Mouse (Mus musculus): ENCODE results near the gene Prdm12. TPM values are rescaled to one million over a fixed set of nuclear protein-coding genes. Genes with fewer than 3 reads are reported as not detected.

Prdm12 gene
- polyA plus RNA-seq (2012; rRNA removed): 0.04 TPM in 1 of 2 replicates, not detected in the other

DNA sequence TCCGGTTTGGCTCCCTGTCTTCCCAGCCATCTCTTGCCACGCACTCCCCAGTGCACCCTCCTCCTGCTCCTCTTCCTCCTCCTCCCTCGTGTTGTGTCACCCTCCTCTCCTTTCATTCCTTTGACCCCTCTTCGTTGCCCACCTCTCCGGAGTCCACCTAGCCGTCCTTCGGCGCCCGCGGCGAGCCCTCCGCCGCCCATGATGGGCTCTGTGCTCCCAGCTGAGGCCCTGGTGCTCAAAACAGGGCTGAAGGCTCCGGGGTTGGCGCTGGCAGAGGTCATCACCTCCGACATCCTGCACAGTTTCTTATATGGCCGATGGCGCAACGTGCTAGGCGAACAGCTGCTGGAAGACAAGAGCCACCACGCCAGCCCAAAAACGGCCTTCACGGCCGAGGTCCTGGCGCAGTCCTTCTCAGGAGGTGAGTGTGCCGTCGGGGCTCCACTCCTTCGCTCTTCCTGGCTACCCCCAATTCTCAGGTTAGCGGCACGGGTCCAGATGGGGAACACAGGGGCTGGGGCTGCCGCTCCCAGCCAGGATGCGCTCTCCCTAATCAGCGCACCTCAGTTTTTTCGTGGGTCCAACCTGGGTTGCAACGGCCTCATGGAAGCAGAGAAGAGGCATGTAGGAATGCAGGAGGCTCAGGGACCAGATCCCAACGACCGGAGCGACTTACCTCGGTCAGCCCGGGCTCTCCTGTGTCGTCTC is at the start of gene Prdm12:
Gene Prdm12 (plus strand): TSS at position 137 of the 708 bp plus-strand sequence.
- Histone ChIP-seq H3K27ac (ENCODE audit: insufficient read depth, low read depth, low read length) (no peak within 1 kb of the TSS), H3K27me3 (ENCODE audit: control insufficient read depth, insufficient read depth, low read length) (peaks cover 93% of the 10 kb centered on the region), H3K4me1 (ENCODE audit: control insufficient read depth, insufficient read depth, insufficient read length, low read length) (no peaks in the 10 kb centered on the region; the same call in 1 of the 2 replicates), H3K4me3 (ENCODE audit: low read depth, low read length) (no peak within 1 kb of the TSS), H3K36me3 (ENCODE audit: control insufficient read depth, insufficient read depth, low read length) (no peaks in the 10 kb centered on the region)
- TF ChIP-seq POLR2A (IDR thresholded peaks at IDR 0.05; ENCODE audit: low read depth, low read length) (no peak), CTCF (IDR thresholded peaks at IDR 0.05; ENCODE audit: extremely low read depth, insufficient read length, insufficient replicate concordance, low read depth, low read length) (no peak)
- WGBS: 5% methylated on average over 41 of the region's 41 CpGs

DNA sequence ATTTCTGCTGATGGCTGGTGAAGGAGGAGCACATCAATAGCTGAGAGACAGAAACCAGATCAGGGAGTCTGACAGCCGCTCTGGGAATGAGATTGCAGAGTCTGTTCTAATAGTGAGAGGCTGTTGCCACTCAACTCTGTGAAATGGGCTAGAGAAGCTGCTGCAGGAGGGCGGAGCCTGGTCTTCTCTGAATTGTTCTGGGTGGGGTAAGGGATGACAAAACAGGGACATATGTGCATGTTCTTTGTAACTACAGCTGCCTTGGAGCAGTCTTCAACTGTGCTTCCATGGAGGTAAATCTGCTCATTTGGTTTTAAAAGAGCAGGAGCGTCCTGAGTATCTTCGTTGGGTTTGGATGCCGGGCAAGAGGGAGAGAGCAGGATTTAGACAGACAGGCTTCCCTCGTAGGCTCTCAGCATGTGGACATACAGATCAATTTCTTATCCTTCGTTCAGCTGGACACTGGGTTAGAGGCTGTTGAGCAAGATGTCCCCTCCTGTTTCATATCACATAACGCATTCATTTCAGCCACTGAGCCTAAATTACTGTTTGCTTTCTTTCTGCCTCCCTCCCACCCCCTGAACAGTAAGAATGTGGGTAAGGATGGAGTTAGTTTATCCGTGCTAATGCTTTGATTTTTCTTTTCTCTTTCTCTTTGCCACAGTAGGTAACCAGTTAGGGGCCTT is 47.9 kb upstream of the Prdm12 start:
- H3K4me1 ChIP-seq (ENCODE audit: control insufficient read depth, insufficient read depth, insufficient read length, low read length): no peaks in the 10 kb centered on the region; the same call in 1 of the 2 replicates
- WGBS: 85% methylated on average over 9 of the region's 9 CpGs
- H3K36me3 ChIP-seq (ENCODE audit: control insufficient read depth, insufficient read depth, low read length): peaks cover 30% of the 10 kb centered on the region
- no peak overlapping the region for H3K4me3 ChIP-seq (ENCODE audit: low read depth, low read length)
- no peak for TF ChIP-seq POLR2A (IDR thresholded peaks at IDR 0.05; ENCODE audit: low read depth, low read length)
- no peak for TF ChIP-seq CTCF (IDR thresholded peaks at IDR 0.05; ENCODE audit: extremely low read depth, insufficient read length, insufficient replicate concordance, low read depth, low read length)
- no peak overlapping the region for H3K27ac ChIP-seq (ENCODE audit: insufficient read depth, low read depth, low read length)
- no peaks in the 10 kb centered on the region for H3K27me3 ChIP-seq (ENCODE audit: control insufficient read depth, insufficient read depth, low read length)

DNA sequence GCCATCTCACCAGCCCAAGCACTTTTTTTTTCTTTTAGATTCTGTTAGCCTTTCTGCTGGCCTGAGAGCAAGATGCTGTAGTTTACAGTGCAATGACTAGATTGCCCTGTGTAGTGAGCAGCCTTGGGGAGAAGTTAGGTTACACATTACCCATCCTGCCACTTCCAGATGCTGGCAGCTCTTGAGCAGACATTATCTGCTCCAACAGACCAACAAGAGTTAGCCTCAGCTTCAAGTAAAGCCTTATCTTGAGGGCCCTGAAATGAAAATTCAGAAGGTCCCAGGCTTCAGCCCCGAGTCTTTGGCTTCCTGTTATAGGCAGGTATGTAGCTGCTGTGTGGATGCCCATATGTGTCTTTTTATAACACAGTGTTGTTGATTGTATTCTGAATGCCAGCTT is 32.3 kb upstream of the Prdm12 start:
- 85% methylated on average over 1 of the region's 1 CpGs for WGBS
- no peaks in the 10 kb centered on the region for H3K27me3 ChIP-seq (ENCODE audit: control insufficient read depth, insufficient read depth, low read length)
- no peak overlapping the region for H3K27ac ChIP-seq (ENCODE audit: insufficient read depth, low read depth, low read length)
- H3K36me3 ChIP-seq (ENCODE audit: control insufficient read depth, insufficient read depth, low read length): peaks cover 65% of the 10 kb centered on the region
- H3K4me1 ChIP-seq (ENCODE audit: control insufficient read depth, insufficient read depth, insufficient read length, low read length): no peaks in the 10 kb centered on the region
- no peak for TF ChIP-seq POLR2A (IDR thresholded peaks at IDR 0.05; ENCODE audit: low read depth, low read length)
- TF ChIP-seq CTCF (IDR thresholded peaks at IDR 0.05; ENCODE audit: extremely low read depth, insufficient read length, insufficient replicate concordance, low read depth, low read length): no peak
- no peak overlapping the region for H3K4me3 ChIP-seq (ENCODE audit: low read depth, low read length)

DNA sequence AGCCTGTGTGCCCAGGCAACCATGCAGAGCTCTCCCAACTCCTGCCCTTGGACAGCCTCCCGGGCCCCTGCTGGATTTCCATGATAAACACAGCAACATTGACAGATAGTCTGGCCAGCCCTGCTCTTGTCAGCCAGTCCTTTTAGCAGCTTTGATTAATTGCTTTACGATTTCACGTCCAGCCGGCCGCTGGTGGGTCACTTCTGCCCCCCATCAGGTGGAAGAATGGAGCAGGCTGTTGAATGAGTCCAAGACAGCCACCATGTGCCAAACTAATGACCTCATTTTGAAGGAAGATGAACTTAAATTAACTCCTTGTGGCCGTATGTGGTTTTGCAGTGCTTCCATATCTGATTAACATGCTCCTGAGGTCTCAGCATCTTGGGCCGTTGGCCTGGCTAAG is 30.0 kb upstream of the Prdm12 start:
- TF ChIP-seq CTCF (IDR thresholded peaks at IDR 0.05; ENCODE audit: extremely low read depth, insufficient read length, insufficient replicate concordance, low read depth, low read length): no peak
- TF ChIP-seq POLR2A (IDR thresholded peaks at IDR 0.05; ENCODE audit: low read depth, low read length): no peak
- no peak overlapping the region for H3K4me3 ChIP-seq (ENCODE audit: low read depth, low read length)
- H3K27me3 ChIP-seq (ENCODE audit: control insufficient read depth, insufficient read depth, low read length): no peaks in the 10 kb centered on the region
- 52% methylated on average over 7 of the region's 7 CpGs for WGBS
- no peaks in the 10 kb centered on the region for H3K4me1 ChIP-seq (ENCODE audit: control insufficient read depth, insufficient read depth, insufficient read length, low read length)
- peaks cover 67% of the 10 kb centered on the region for H3K36me3 ChIP-seq (ENCODE audit: control insufficient read depth, insufficient read depth, low read length)
- no peak overlapping the region for H3K27ac ChIP-seq (ENCODE audit: insufficient read depth, low read depth, low read length)

DNA sequence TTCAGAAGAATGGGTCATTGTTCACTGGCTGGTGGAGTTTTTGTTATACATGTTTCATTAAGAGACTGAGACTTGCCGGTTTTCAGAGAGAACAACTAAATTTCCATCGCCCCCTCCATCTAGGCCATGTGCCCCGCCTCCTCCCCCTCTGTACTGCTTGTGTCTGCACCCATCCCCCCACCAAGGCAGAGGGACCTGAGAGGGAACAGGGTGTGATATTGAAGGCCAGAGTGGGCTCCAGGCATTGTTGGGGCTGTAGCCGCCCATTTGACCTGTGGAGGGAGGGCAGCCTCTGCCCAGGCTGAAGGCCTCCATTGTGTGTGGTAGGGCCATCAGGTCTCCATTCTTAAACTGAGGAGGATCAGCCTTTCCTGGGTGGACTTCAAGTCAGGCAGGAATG is 28.9 kb upstream of the Prdm12 start:
- Histone ChIP-seq H3K27ac (ENCODE audit: insufficient read depth, low read depth, low read length) (no peak overlapping the region), H3K4me3 (ENCODE audit: low read depth, low read length) (no peak overlapping the region), H3K36me3 (ENCODE audit: control insufficient read depth, insufficient read depth, low read length) (peaks cover 69% of the 10 kb centered on the region), H3K4me1 (ENCODE audit: control insufficient read depth, insufficient read depth, insufficient read length, low read length) (no peaks in the 10 kb centered on the region), H3K27me3 (ENCODE audit: control insufficient read depth, insufficient read depth, low read length) (no peaks in the 10 kb centered on the region)
- WGBS: 92% methylated on average over 4 of the region's 4 CpGs
- TF ChIP-seq CTCF (IDR thresholded peaks at IDR 0.05; ENCODE audit: extremely low read depth, insufficient read length, insufficient replicate concordance, low read depth, low read length) (no peak), POLR2A (IDR thresholded peaks at IDR 0.05; ENCODE audit: low read depth, low read length) (no peak)

DNA sequence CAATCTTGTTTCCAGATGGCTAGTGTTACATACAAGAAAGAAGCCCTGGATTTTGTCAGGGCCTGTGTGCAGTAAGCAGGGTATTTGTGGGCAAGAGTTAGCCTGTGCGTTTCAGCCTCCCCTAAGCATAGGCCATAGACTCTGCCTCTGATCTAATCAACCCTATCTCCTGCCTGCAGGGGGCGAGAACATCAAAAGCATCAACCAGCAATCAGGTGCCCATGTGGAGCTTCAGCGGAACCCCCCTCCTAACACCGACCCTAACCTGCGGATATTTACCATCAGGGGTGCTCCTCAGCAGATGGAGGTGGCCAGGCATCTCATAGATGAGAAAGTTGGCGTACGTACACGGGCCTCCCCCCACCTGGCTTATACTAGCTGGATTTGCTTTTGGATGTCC is 28.4 kb upstream of the Prdm12 start:
- Histone ChIP-seq H3K36me3 (ENCODE audit: control insufficient read depth, insufficient read depth, low read length) (peaks cover 69% of the 10 kb centered on the region), H3K4me1 (ENCODE audit: control insufficient read depth, insufficient read depth, insufficient read length, low read length) (no peaks in the 10 kb centered on the region), H3K27ac (ENCODE audit: insufficient read depth, low read depth, low read length) (no peak overlapping the region), H3K4me3 (ENCODE audit: low read depth, low read length) (no peak overlapping the region), H3K27me3 (ENCODE audit: control insufficient read depth, insufficient read depth, low read length) (no peaks in the 10 kb centered on the region)
- WGBS: 93% methylated on average over 8 of the region's 8 CpGs
- TF ChIP-seq POLR2A (IDR thresholded peaks at IDR 0.05; ENCODE audit: low read depth, low read length): no peak
- no peak for TF ChIP-seq CTCF (IDR thresholded peaks at IDR 0.05; ENCODE audit: extremely low read depth, insufficient read length, insufficient replicate concordance, low read depth, low read length)

DNA sequence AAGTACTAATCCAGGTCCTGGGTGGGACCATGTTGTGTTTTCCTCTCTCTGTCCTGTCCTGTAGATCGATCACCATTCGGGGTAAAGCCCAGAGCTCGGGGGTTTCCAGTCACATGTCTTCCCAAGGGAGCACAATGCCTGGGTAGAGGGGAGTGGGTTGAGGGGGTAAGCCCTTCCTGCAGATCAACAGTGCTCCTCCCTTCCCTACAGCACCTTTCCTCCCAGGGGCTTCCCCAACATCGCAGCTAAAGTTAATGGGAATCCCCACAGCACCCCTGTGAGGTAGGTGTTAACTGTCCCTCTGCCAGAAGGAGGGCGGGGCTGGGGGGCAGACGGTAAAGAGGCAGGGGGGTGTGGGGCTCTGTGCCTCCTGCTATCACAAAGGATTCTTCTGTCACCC is 27.2 kb upstream of the Prdm12 start:
- Histone ChIP-seq H3K36me3 (ENCODE audit: control insufficient read depth, insufficient read depth, low read length) (peaks cover 64% of the 10 kb centered on the region), H3K27ac (ENCODE audit: insufficient read depth, low read depth, low read length) (no peak overlapping the region), H3K27me3 (ENCODE audit: control insufficient read depth, insufficient read depth, low read length) (no peaks in the 10 kb centered on the region), H3K4me3 (ENCODE audit: low read depth, low read length) (no peak overlapping the region), H3K4me1 (ENCODE audit: control insufficient read depth, insufficient read depth, insufficient read length, low read length) (no peaks in the 10 kb centered on the region)
- 72% methylated on average over 6 of the region's 6 CpGs for WGBS
- TF ChIP-seq CTCF (IDR thresholded peaks at IDR 0.05; ENCODE audit: extremely low read depth, insufficient read length, insufficient replicate concordance, low read depth, low read length): no peak
